Mouse (Mus musculus) limb, embryonic 14.5 days (tissue): Measurements from ENCODE around the gene Batf3. TPM values are rescaled to one million over a fixed set of nuclear protein-coding genes. Genes with fewer than 3 reads are reported as not detected.
A peak's percentile ranks its signal among the peaks of the same experiment; 100 is the strongest.

Source experiments
- ATAC-seq: fragments of 200-750 bp; cut with Nextera tagmentation; 2 replicates; pipeline ENCODE4 v1.8.0; 2017; ENCODE audit warnings: low read depth, moderate number of reproducible peaks, moderate TSS enrichment; ENCODE audit not compliant: low FRiP score
- DNase-seq: peaks from one replicate; pipeline ENCODE4 v3.0.0-alpha.2; 2015; ENCODE audit warnings: low spot score
- H3K27ac ChIP-seq: fragments of 300-500 bp; sonication (generic); replicated peaks from 2 replicates; pipeline ENCODE4 v1.5.1; 2014; ENCODE audit warnings: low read depth, mild to moderate bottlenecking, low read length, moderate library complexity, mixed read lengths
- H3K27me3 ChIP-seq: fragments of 300-500 bp; sonication (generic); 2 replicates; pipeline ENCODE4 v1.6.1; 2014; ENCODE audit warnings: low read length, mixed read lengths; ENCODE audit not compliant: control insufficient read depth, insufficient read depth
- H3K36me3 ChIP-seq: fragments of 300-500 bp; sonication (generic); 2 replicates; pipeline ENCODE4 v1.6.1; 2014; ENCODE audit warnings: mild to moderate bottlenecking, low read length, moderate library complexity, mixed read lengths; ENCODE audit not compliant: control insufficient read depth, insufficient read depth
- H3K4me1 ChIP-seq: fragments of 300-500 bp; sonication (generic); 2 replicates; pipeline ENCODE4 v1.6.1; 2014; ENCODE audit warnings: antibody characterized with exemption, low read length, mixed read lengths; ENCODE audit not compliant: control insufficient read depth, insufficient read depth
- H3K4me2 ChIP-seq: fragments of 300-500 bp; sonication (generic); replicated peaks from 2 replicates; pipeline ENCODE4 v1.6.1; 2014; ENCODE audit warnings: low read depth, mild to moderate bottlenecking, low read length, moderate library complexity; ENCODE audit not compliant: severe bottlenecking
- H3K4me3 ChIP-seq: fragments of 300-500 bp; sonication (generic); replicated peaks from 2 replicates; pipeline ENCODE4 v1.5.1; 2014; ENCODE audit warnings: low read length
- H3K9ac ChIP-seq: fragments of 300-500 bp; sonication (generic); 2 replicates; pipeline ENCODE4 v1.6.1; 2014; ENCODE audit warnings: mild to moderate bottlenecking, low read depth, low read length, moderate library complexity; ENCODE audit not compliant: severe bottlenecking
- H3K9me3 ChIP-seq: fragments of 300-500 bp; sonication (generic); 2 replicates; pipeline ENCODE4 v1.6.1; 2016; ENCODE audit warnings: low read length; ENCODE audit not compliant: control insufficient read depth
- POLR2A ChIP-seq: fragments of 200-500 bp; IDR thresholded peaks from 2 replicates; pipeline ENCODE4 v1.8.0; 2012; ENCODE audit warnings: inconsistent platforms, mild to moderate bottlenecking, moderate library complexity, borderline replicate concordance; ENCODE audit not compliant: insufficient read depth, insufficient read length; ENCODE audit errors: extremely low read depth
- WGBS: fragments of 180-500 bp; shearing (Covaris S2); extraction: QIAGEN DNeasy Blood & Tissue Kit; methylation state at CpG from one replicate; pipeline ENCODE4 v1.1.7; 2014; 5-methylcytosine and 5-hydroxymethylcytosine counted together
- polyA plus RNA-seq, 2 experiments: library from polyadenylated mRNA; depleted of rRNA in 1 of 2; stranded (reverse) in 1 of 2; unstranded in 1 of 2; fragments of >200 nt; fragmentation: Nextera tagmentation in 1 of 2; extraction: Ambion mirVana in 1 of 2; gene quantifications; 2 replicates each; pipeline versions ENCODE4 v1.2.1 to v1.2.3; 2012 to 2014

Gene Batf3
- polyA plus RNA-seq, 2 experiments: 11.2 to 16.1 TPM

- no peak for ATAC-seq
- Histone ChIP-seq H3K4me2 (no peak overlapping the region), H3K9ac (no peak overlapping the region), H3K9me3 (no peaks in the 10 kb centered on the region), H3K27ac (no peak overlapping the region), H3K4me1 (no peaks in the 10 kb centered on the region), H3K27me3 (no peaks in the 10 kb centered on the region), H3K4me3 (no peak overlapping the region), H3K36me3 (peaks cover 71% of the 10 kb centered on the region)
- DNase-seq: peak; percentile 70
- 62% methylated on average over 10 of the region's 10 CpGs for WGBS
- no peak for TF ChIP-seq POLR2A
Observed at GRCm38 (mm10) chr1:191075199-191075883, 22.3 kb upstream of the Batf3 start.

- 89% methylated on average over 8 of the region's 8 CpGs for WGBS
- Histone ChIP-seq H3K36me3 (peaks cover 52% of the 10 kb centered on the region), H3K4me1 (no peaks in the 10 kb centered on the region)
Observed at GRCm38 (mm10) chr1:191083230-191083629, 14.4 kb upstream of the Batf3 start.

GRCm38 (mm10) chr1:191084951-191085559, 12.6 kb upstream of the Batf3 start:
- no peak for ATAC-seq
- H3K9ac ChIP-seq: no peak overlapping the region
- no peaks in the 10 kb centered on the region for H3K27me3 ChIP-seq
- H3K4me3 ChIP-seq: no peak overlapping the region
- no peaks in the 10 kb centered on the region for H3K4me1 ChIP-seq
- TF ChIP-seq POLR2A: no peak
- peak; percentile 26 for DNase-seq
- H3K9me3 ChIP-seq: no peaks in the 10 kb centered on the region
- H3K4me2 ChIP-seq: no peak overlapping the region
- peaks cover 36% of the 10 kb centered on the region for H3K36me3 ChIP-seq
- H3K27ac ChIP-seq: no peak overlapping the region
- 73% methylated on average over 5 of the region's 5 CpGs for WGBS

More at GRCm38 (mm10) chr1:191083230-191083629, 14.4 kb upstream of the Batf3 start:
- no peak for TF ChIP-seq POLR2A
- ATAC-seq (no peak), DNase-seq (no peak)
- no peak overlapping the region for H3K4me3 ChIP-seq
- no peak overlapping the region for H3K4me2 ChIP-seq
- H3K9ac ChIP-seq: no peak overlapping the region
- H3K27ac ChIP-seq: no peak overlapping the region
- no peaks in the 10 kb centered on the region for H3K9me3 ChIP-seq
- H3K27me3 ChIP-seq: no peaks in the 10 kb centered on the region

GRCm38 (mm10) chr1:191085597-191085996, 12.1 kb upstream of the Batf3 start:
- DNase-seq (no peak), ATAC-seq (no peak)
- H3K4me1 ChIP-seq: no peaks in the 10 kb centered on the region
- H3K9me3 ChIP-seq: no peaks in the 10 kb centered on the region
- TF ChIP-seq POLR2A: no peak
- no peak overlapping the region for H3K27ac ChIP-seq
- no peak overlapping the region for H3K4me3 ChIP-seq
- no peak overlapping the region for H3K9ac ChIP-seq
- WGBS: 89% methylated on average over 12 of the region's 12 CpGs
- no peaks in the 10 kb centered on the region for H3K27me3 ChIP-seq
- H3K36me3 ChIP-seq: peaks cover 32% of the 10 kb centered on the region
- no peak overlapping the region for H3K4me2 ChIP-seq

GRCm38 (mm10) chr1:191086304-191086878, 11.3 kb upstream of the Batf3 start:
- no peak for ATAC-seq
- no peaks in the 10 kb centered on the region for H3K9me3 ChIP-seq

More at GRCm38 (mm10) chr1:191086304-191086878, 11.3 kb upstream of the Batf3 start:
- WGBS: 87% methylated on average over 7 of the region's 7 CpGs
- H3K4me2 ChIP-seq: no peak overlapping the region
- no peak for DNase-seq
- H3K4me3 ChIP-seq: no peak overlapping the region
- H3K36me3 ChIP-seq: peaks cover 27% of the 10 kb centered on the region
- no peaks in the 10 kb centered on the region for H3K27me3 ChIP-seq
- no peak overlapping the region for H3K27ac ChIP-seq
- TF ChIP-seq POLR2A: no peak
- no peak overlapping the region for H3K9ac ChIP-seq
- no peaks in the 10 kb centered on the region for H3K4me1 ChIP-seq
